Mouse (Mus musculus): ENCODE measurements around the gene P4ha2.

The P4ha2 gene

DNA sequence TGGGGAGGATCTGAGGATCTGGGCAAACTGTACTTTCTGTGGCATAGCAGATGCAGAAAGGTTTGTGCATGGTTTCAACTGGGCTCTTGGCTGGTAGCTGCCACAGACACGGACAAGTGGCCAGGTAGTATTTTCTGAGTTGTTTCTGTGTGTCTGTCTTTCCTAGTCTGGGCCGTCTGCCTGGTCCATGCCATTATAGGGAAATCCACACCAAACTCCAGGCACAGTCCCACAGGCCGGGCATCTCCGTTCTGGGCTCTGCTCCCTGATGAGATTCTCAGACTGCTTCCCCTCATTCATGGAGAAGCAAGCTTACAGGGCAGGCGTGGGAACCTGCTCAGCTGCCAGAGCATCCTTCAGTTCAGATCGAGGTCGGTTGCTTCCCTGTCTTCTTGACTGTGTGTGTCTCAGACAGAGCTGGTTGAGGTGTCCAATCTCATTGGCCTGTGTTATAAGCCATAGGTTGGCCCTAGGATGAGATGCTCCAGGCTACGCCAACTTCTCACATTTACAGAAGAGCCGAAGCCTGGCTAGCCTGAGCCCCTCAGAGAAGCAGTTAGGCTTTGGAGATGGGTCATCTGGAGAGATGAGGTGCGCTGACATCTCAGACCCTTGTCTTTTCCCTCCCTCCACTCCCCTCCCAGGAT lies at the start of gene P4ha2:
P4ha2 (plus strand) TSS at position 51 of the 647 bp plus-strand sequence.
- DNase-seq (ENCODE audit: low spot score in 2 of 2): peak in 1 of 2 experiments; percentile 4

DNA sequence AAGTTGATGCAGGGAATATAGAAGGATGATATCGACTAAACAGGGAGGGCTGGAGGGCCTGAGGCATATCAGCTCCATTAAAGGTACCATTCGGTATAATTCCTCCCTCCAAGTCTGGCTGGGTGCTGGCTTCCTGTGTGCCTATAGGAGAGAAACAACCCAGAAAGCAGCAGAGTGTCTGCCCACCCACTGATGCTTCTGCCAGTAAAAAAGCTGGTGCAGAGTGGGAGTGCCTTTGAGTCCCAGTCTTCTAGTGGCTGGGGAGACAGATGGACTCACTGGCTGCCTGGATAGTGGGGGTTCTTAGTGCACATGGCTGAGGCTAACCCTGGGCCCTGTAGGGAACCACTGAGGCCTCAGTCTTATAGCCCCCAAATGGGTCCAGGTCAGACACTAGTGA lies 49.7 kb upstream of the P4ha2 start:
- no peak for DNase-seq (ENCODE audit: low spot score in 2 of 2)

DNA sequence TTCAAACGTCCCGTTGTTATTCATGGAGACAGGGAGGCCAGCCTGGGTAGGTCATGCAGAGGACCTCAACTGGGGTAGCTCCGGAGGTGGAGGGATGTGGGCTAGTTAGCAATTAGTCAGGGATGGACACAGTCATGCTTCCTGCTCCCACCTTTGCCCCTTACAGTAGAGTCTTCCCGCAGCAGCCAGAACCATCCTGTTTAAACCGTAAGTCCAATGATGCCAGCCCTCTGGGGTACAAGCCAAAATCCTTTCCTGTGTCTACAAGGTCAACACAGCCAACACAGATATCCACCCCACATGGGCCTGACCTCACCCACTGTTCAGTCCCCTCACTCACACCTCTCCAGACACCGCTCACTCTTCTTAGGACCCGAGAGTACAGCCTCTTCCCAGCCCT lies 48.7 kb upstream of the P4ha2 start:
- DNase-seq (ENCODE audit: low spot score in 2 of 2): no peak

DNA sequence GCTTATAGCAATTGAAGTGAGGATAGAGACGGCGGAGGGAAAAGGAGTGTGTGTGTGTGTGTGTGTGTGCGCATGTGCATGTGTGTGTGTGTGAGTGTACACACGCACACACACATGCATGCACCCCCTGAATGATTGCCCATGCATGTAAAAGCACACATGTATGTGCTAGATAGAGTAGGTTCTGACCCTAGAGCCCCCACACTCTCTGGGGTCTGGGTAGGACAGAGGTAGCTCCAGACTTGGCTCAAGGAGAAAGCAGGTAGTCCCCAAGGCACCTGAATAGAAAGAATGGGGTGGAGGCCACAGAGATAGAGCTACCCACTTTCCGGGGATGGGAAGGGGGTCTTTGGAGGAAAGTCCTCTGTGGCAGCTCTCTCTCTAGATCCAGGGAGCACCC lies 47.8 kb upstream of the P4ha2 start:
- DNase-seq (ENCODE audit: low spot score in 2 of 2): no peak

DNA sequence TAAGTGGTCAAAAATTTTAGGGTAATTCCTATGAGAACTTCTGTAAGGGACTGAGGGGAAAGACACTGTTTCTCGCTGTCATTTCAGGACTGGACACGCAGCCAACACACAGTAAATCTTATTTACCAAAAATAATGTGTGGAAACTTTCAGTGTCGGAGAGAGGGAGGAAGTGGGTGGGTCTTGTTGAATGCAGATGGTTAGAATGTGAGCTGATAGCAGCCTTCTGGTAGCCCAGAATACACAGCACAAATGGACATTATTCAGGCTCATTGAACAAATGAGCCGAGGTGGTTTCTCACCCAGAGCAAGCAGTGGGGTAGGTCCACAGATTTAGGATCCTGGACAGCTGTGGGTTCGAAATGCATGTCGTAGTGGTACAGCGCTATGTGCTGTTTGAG lies 46.8 kb upstream of the P4ha2 start:
- no peak for DNase-seq (ENCODE audit: low spot score in 2 of 2)

DNA sequence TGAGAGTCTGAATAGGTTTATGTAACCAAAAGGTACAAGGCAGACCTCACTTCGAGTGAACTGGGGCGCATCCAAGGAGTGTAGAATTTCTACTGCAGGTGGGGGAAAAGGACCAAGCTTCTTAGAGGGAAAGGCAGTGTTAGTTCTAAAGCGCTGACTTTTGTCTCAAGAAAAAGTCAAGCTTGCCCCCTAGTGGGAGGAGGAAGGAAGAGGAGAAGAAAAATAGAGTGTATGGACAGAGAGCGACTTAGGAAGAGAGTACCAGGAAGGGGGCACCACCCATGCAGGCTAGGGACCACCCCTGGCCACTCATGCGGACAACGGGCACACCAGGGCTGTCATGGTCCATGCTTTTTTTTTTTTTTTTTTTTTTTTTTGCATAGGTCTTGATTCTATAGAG lies 45.6 kb upstream of the P4ha2 start:
- peak in 1 of 2 experiments; percentile 36 for DNase-seq (ENCODE audit: low spot score in 2 of 2)

DNA sequence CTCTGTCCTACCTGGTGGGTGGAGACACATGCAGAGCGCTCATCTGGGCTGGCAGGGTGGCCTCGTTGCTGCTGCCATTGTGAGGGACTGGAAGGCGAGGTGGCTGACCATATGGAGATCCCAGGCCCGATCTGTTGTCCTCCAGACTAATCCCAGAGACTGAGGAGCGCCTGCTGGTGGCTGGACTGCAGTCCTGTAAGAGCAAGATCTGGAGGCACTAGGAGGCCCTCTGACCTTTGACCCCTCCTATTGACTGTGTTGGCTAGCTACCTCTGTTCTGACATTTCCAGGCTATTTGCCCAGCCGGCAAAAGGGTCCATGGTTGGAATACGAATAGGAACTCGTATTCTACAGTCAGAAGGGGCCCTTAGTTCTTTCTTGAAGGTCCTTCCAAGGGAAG lies 43.8 kb upstream of the P4ha2 start:
- DNase-seq (ENCODE audit: low spot score in 2 of 2): no peak

DNA sequence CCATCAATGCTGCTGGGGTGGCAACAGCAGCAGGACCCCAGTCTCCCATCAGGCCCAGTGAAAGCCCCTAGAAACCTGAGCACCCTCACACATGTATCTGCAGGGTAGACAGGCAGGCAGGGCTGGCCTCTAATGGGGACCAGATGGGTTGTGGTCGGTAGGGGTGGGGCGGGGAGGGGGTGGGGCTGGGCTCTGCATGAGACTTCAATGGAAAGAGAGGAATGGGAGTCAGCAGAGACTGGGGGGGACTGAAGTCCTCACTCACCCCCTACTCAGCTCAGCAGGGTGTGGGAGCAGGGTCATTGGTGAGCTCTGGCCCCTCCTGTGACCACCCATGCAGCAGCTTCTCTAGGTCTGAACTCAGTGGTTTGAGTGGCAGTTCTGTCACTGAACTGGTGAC lies 42.5 kb upstream of the P4ha2 start:
- DNase-seq (ENCODE audit: low spot score in 2 of 2): no peak

DNA sequence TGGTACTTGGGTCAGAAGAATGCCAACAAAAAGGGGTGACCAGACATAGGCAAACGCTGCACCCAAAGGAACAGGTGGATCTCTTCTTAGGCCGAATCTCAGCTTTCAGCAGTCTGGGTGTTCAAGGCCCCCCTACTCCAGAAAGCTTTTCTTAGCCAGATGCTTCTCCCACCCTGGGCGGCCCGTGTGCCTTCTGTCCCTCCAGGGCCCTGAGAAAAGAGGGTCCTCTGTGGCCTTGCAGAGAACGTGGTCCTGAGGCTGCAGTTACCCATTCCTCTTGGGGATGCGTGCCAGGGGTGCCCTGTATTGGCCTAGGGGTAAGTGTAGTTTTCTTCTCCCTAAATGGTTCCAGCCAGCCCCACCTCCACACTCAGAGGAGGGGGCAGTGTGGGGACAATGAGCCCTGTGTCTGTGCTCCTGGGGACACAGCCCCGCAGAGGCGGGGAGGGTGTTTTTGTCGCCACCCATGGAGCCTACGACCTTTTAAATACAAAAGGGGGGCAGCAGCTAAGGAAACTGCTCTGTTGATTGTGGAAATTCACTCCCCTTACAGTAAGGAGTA lies 41.8 kb upstream of the P4ha2 start:
- no peak for DNase-seq (ENCODE audit: low spot score in 2 of 2)

DNA sequence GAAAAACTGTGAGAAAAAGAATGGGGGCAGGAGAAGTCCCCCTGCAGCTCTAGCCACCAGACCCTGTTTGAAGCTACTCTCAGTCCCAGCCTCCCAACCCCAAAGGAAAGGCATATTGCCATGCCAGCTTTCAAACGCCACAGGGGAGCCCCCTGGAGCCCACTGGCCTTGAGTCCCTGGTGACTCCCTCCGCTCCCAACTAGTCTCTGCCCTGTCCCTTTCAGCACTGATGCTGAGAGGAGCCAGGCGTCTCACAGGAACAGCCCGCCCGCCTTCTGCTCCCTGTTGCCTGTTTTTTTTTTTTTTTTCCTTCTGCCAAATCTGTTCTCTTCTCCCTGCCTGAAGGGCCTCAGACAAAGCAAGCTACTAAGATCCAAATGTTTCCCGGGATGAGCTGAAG lies 41.3 kb upstream of the P4ha2 start:
- no peak for DNase-seq (ENCODE audit: low spot score in 2 of 2)

DNA sequence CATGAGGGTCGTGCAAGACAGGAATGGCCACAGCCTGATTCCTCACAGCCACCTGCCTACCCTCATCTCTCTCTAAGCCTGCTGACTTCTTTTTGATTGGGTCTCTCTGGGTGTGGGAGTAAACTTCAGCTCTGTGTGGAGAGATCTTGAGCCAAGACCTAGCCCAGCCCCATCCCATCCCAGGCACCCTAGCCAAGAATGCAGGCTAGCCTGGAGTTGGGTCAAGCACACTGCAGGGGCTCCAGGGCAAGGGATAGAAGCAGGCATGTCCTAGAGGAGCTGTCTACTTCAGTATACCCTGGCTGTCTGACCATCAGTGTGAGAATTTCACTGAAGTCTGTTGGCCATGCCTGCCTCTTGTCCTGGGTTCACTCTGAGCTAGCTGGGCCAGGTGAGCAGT lies 40.4 kb upstream of the P4ha2 start:
- no peak for DNase-seq (ENCODE audit: low spot score in 2 of 2)

DNA sequence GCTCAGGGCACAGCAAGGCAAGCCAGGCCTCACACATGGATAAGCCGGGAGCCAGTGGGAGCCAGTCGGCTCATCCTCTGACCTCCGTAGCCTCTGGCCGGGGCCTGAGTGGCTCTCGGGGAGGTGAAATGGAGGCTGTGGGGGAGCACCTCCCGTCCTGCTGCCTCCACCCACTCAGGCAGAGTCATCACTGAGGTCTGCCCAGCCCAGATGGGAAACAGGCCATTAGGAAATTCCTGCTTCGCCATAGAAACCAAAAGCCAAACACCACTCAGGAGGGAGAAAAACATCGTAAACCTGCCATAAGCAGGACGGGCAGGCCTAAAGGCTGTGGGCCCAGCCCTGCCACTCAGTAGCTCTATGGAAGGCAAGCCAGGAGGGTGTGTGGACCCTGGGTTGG lies 39.6 kb upstream of the P4ha2 start:
- DNase-seq (ENCODE audit: low spot score in 2 of 2): no peak

DNA sequence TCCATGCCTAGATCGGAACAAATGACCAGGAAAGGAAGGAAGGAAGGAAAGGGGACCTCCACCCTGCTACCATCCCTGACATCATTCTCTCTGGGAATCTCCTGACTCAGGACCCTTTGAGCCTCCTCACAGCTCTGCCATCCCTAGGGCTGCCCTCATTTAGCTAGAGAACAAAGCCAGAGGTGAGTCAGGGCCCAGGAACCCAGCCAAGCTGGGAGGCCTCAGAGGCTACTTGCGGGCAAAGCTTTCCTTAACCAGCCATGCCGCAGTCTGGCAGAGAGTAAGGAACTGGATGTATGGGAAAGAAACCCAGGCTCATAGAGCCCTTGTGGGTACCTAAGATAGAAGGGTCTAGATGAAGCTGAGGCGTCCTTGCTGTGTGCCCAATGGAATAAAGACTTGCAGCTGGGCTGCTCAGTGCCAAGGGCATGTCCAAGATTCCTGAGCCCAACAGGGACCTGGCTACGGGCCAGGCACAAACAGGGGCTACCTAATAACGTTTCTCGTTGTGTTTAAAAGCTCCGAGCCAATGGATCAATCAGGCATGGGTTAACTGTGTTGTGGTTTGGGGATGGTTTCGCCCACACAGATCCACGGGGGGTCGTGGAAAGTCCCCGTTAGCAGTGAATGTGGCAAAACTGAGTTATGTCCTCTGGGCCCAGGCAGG lies 37.7 kb upstream of the P4ha2 start:
- DNase-seq (ENCODE audit: low spot score in 2 of 2): no peak

DNA sequence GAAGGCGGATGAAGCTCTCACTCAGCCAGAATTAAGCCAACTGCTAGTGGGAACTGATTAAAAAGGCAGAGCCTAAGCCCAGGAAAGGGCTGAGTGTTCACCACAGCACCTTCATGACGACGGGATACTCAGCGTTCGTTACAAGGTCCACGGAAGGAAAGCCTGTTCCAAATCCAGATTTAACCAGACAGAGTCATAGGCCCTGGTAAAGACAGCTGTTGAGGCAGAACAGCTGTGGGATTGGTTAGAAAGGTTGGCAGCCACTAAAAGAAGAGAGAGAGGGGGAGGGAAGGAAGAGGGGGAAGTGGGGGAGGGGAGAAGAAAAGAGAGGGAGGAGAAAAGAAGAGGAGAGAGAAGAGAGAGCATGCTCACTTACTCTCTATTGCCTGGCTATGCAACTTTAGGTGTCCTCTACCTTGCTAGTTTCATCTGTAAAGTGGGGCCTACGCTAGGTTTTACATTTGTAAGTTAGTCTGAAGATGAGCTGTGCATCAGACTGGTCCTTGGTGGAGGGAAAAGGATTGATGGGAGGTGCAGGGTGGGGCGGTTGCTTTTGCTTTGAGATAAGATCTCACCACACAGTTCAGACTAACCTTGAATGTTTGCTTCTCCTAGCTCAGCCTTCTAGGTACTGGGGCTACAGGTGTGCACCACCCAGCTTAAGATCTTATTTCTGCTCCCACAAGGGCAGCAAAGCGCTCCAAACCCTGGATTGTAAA lies 37.0 kb upstream of the P4ha2 start:
- no peak for DNase-seq (ENCODE audit: low spot score in 2 of 2)

DNA sequence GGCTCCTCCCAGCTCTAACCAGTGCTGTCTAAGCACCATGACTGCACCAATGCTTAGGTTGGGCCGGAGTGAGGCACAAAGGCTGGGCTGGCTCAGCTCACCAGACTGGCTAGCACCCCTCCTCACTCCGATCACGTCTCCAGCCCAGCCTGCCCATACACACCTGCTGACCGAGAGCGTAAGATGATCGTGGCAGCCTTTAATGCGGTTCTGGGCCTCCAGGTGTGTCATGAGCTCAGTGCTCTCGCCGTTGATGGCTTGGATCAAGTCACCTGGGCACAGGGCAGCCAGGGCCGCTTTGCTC lies 36.5 kb upstream of the P4ha2 start:
- DNase-seq (ENCODE audit: low spot score in 2 of 2): no peak

DNA sequence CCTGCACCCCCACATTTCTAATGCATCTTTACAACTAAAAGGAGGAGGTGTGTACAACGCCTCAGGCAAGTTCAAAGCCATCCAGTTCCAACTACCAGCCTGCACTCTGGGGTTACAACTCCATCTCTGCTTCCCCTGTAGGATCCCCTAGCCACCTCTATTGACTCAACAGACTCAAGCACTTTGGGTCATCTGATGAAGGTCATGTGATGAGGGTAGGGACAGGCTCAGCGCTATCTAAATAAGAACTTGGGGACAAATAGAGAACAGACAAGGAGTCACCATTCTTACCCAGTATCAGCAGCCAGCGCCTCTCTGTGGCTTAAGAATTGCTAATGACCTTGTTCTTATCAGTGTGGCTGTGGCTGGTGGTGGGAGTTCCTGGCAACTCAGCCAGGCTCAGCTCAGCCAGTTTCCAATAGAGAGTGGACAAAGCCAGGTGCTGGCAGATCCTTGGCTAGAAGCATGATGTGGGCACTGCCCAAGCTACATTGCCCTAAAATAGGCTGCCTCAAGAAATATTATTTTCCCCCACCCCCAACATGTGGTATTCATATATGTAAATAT lies 35.4 kb upstream of the P4ha2 start:
- DNase-seq (ENCODE audit: low spot score in 2 of 2): no peak

DNA sequence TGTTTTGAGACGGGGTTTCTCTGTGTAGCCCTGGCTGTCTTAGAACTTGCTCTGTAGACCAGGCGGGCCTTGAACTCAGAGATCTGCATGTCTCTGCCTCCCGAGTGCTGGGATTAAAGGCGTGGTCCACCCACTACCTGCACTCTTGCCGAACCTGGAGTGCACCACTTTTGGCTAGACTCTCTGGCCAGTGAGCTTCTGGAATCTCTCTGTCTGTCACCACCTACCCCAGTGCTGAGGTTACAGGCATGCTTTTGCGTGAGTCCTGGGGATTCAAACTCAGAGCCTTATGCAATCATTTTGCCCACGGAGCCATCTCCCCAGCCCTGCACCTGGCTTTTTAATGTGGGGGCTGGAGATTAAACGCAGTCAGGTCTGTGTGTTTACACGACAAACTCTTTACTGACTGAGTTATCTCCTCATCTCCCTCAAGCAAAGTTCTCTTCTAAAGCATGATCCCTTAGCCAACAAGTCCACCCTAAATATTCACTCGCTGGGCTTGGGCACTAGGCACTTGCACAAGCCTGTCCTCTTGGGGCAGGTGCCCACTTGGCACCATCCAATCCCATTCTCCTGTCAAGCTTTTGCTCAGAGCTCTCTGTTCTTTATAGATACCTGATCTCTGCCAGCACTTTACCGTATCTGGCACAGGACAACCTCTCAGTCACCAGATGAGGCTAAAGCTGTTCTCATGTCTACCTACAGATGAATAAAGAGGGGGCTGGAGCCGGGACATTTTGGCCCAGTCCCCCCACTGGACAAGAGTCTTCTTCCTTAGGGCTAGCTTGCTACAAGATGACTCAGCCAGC lies 34.6 kb upstream of the P4ha2 start:
- DNase-seq (ENCODE audit: low spot score in 2 of 2): no peak

DNA sequence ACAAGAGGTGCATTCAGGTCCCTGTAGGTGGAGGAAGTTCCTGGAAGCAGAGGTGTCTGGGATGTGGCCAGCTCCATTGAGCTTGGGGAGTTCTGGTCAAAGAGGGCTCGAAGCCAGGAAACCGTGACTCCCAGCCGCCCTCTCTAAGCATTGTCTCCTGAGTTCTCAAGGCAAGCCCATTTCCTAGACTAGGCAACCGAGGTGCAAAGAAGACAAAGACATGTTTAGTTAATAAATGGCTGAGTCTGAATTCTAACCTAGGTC lies 34.0 kb upstream of the P4ha2 start:
- no peak for DNase-seq (ENCODE audit: low spot score in 2 of 2)

DNA sequence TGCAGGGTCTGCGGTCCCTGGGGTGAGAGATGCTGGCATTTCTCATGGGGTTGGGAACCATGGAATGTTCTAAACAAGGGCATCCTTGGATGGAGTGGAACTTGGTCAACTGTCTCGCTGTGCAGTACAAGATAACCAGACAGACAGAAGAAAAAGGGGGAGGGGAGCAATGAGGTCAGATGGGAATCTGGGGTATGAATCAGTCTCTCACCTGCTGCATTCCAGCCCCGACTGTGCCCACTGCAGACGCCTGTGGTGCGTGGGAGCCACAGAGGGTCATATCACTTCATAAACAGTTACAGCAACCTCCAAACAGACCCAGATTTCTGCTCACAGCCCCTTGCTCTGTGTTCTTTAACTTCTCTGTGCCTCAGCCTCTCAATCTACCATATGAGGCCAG lies 33.5 kb upstream of the P4ha2 start:
- no peak for DNase-seq (ENCODE audit: low spot score in 2 of 2)

DNA sequence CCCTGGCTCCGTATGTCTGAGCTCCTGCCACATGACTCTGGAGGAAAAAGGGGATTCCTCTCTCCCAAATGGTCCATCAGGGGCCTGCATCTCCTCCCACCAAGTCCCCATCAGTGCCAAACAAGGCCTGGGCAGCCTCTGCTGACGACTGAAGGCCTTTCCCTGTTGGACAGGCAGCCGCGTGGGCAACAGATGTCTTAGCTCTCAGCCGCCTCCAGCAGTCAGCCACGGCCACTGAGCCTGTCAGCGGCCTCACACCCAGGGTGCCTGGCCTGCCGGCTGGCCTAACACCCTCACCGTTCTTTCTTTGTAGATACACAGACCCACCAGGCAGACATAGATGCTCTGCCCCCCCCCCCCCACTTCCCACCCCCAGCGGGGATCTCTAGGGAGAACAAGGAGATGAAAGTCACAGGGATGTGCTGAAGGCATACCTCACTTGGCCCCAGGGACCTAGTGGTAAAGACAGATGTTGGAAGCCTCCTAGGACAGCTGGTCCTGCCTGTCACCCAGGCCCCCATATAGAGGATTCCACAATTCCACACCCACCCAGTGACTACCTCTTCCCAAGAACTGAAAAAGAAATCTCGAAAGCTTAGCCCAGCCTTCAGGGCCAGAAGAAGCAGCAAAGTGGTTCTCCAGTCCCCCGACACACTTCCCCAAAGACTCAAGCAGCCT lies 32.4 kb upstream of the P4ha2 start:
- DNase-seq (ENCODE audit: low spot score in 2 of 2): no peak

DNA sequence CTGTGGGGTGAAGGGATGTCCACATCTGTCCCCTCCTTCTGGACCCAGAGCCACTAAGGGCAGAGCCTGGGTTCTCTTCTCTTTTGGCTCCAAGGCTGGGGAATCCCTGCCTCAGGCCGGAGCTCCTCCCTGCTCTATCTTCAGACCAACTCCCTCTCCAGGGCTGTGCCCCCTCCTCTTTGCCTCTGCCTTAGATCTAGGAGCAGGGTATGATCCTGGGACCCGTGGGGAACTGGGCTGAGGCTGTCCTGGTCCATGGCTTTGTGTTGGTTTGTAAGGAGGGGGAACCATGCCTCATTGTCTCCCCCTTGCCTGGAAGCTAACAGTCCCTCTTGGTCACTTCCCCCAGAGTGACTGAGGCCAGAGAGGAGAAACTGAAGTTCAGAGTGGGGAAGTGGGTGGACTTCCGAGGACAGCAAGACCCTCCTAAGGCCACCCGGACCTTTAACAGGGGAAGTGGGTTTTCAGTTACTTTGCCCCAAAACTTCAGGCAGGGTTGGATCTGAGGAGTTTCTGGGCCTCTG lies 31.8 kb upstream of the P4ha2 start:
- no peak for DNase-seq (ENCODE audit: low spot score in 2 of 2)
